Mouse (Mus musculus): ENCODE measurements around the gene Tdrkh.

DNA sequence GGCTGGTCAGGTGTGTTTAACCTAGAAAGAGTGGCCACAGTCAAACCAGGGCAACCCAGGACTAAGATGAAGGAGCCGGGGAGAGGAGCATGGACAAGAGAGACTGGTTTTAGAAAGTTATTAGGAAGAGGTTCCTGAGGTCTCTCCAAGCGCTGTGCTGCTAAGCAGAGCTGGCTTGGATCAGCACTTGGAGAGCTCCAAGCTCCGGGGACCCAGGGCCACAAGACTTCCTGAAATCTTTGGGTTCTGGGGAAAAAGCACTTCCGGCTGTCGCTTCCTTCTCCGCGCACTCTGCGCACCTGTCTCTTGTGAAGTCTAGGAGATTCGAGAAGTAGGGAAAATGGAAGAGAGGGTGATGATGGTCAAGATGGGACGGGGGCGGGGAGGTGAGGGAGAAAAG, 66.5 kb downstream of the Tdrkh start:
- TF ChIP-seq POLR2A (IDR thresholded peaks at IDR 0.05; ENCODE audit: control insufficient read depth, extremely low read depth, insufficient read depth, low read length, poor library complexity) (no peak), CTCF (IDR thresholded peaks at IDR 0.05; ENCODE audit: borderline replicate concordance, control insufficient read depth, extremely low read depth, insufficient read depth, low read length, poor library complexity) (no peak)
